Mouse (Mus musculus) brain, embryonic 18.5 days (tissue): Measurements from ENCODE around the gene Sptbn1.
"Not testable (repeated sequence)": the region's sequence is repeated elsewhere in the genome, so short reads cannot be mapped to it uniquely, and the experiment has no call there.

Experiments used
- DNase-seq: peaks from one replicate; pipeline ENCODE4 v3.0.0-alpha.2; 2012; ENCODE audit warnings: low read depth, low spot score

The Sptbn1 gene

DNA sequence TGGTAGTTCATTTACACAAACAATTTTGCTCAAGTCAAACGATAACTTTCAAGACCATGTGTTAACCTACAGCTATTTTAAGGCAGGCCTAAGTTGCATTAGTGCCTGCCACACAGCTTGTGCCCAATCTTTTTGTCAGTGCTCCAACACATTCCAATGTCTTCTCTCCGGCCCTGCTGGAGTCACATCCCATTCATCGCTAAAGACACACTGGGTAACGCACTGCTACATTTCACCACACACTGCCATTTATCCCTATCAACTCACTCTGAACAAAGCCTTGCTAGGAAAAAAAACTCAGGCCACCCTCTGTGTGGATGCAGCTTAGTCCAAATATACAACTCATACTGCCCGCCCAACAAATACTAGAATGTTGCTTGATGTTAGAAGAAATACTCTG, 11.5 kb downstream of the Sptbn1 start:
- no peak for DNase-seq

GRCm38 (mm10) chr11:30255211-30255610, 12.8 kb downstream of the Sptbn1 start:
- DNase-seq: not testable (repeated sequence)

GRCm38 (mm10) chr11:30251294-30251904, 16.6 kb downstream of the Sptbn1 start:
- no peak for DNase-seq

GRCm38 (mm10) chr11:30249452-30250016, 18.4 kb downstream of the Sptbn1 start:
- DNase-seq: no peak

GRCm38 (mm10) chr11:30247106-30247505, 20.9 kb downstream of the Sptbn1 start:
- no peak for DNase-seq

- no peak for DNase-seq
Measured at GRCm38 (mm10) chr11:30246161-30246560, 21.8 kb downstream of the Sptbn1 start.

DNA sequence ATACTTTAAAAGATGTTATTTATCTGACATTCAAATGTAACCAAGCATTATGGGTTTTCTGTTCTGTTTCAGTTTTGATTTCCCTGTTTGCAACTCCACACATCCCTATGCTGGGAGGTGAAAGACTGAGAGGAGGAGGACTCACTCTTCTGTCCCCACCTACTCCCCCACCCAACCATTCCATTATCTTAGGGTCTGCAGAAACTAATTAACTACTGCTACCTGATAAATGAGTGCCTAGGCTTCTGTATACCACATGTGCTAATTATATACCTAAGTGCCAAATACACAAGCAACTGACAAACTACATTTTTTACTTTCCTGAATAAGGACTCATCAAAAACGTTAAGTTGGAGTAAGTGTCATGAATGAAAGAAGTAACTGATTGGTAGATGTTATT, 23.8 kb downstream of the Sptbn1 start:
- no peak for DNase-seq

DNA sequence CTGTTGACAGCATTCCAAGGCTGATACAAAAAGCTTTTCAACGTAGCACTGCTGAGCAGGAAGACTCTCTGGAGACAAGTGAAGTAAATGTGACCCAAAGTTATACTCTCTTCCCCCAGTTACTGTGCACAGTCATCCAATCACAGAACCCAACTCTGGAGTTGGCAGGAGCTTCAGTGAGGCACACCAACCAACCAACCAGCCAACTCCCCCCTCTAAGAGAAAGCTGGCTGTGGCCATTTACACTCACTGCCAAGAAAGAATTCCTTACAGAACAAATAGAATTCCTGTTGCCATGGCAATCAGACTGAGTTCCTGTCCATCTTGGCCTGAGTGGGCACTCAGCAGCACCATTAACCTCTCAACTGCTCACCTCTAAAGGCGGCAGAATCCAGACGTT, 24.4 kb downstream of the Sptbn1 start:
- peak; percentile 37 for DNase-seq

DNA sequence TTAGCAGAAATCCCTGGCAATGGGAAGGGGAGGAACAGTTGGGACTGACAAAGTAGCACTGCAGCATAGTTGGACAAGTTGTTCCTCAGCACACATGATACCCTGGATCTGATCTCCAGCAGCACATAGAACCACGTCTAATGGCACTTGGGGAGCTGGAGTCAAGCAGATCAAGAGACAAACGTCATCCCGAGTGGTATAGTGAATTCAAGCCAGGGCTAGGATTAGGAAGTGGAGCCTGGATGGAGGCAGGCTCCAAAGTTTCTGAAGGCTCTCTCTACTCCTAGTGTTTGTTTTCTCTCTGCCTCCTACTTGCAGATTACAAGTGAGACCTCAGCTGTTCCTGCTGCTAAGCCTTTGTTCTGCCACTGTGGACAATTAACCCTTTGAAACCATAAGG, 27.1 kb downstream of the Sptbn1 start:
- no peak for DNase-seq

DNA sequence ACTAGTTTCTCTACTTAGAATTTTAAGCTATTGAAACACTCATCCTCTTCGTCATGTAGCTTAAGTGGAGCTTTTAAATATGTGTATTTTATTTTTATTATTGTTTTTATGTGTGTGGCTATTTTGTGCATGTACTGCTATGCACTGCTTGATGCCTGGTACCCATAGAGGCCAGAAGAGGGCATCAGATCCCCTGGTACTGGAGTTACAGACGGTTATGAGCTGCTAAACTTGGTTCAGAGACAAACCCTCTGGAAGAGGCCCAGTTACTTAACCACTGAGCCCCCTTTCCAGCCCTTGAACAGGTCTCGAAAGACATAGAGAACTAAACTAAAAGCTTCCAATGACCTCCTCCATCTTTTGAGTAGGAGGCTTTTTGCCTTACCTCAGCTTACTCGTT, 30.0 kb downstream of the Sptbn1 start:
- DNase-seq: no peak

DNA sequence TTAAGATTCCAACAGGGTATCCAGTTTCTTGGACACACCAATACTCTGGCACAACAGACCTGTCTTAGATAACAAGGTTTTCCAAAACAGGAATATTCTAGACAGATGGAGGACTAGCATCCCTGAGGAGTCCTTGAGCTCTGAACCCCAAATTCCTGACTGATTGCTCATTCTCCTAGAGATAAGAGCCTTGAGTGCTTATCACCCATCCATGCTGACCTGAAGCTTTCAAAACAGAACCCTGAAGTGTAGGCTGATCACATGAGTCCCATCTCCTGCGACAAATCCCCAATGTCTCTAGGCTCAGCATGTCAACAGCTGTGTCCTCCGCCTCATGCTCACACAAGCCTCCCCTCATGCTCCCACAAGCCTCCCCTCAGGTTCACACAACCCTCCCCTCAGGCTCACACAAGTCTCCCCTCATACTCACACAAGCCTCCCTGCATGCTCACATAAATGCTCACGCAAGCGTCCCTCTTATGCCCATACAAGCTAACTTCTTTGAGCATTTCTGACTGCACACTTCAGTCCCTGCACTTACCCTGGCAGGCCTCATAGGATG, 31.2 kb downstream of the Sptbn1 start:
- no peak for DNase-seq

- no peak for DNase-seq
Measured at GRCm38 (mm10) chr11:30235666-30236065, 32.3 kb downstream of the Sptbn1 start.

- no peak for DNase-seq
Measured at GRCm38 (mm10) chr11:30235218-30235617, 32.8 kb downstream of the Sptbn1 start.

DNA sequence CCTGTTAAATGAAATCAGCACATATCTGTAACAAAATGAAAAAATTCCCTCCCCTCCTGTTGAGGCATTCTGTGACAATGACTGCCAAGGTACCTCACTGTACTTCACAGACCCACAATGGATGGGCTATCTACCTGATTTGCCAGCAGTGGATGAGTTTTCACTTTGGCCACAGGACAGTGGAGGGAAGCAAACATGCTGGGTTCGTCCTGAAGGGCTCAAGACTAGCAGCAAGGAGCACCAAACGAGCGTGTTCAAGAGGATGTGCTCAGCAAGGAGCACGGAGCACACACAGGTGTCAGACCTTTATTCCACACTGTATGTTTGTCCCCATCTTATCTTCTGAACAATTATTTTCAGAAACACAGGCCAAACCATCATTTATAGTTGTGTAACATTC, 34.0 kb downstream of the Sptbn1 start:
- DNase-seq: no peak

DNA sequence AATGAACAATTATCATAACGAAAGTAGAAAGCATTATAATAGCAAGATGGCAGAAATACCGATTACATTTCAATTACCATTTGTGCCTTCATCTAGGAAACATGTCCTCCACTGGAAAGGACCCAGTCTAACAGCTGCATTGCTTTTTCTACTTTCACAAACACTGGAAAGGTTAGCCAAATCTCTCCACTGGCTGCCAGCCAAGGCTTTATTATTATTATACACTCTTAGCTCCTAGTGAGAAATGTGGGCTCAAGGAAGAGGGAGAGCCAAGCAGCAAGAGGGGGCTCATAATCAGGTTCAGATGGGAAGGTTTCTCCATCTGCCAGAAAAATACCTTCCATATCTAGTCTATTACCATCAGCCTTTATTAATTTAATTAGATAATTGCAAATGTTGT, 35.9 kb downstream of the Sptbn1 start:
- no peak for DNase-seq

DNA sequence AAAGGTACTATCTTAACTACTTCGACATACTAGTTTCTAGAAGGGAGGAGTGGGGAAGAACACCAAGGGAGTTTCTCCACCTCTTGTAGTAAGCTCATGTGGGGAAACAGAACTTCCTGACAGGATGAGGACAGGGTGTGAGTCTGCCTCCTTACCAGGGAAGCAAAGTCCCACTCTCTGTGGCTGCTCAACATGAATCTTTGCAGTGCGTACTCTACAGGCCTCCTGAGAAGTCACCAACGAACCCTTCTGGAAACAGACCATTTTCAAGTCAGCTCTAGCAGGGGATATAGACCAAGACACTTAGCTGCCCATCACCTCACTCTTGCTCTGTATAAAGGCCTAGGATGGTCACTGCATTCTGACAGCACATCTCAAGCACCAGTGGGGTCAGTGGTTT, 36.6 kb downstream of the Sptbn1 start:
- no peak for DNase-seq

GRCm38 (mm10) chr11:30230330-30230771, 37.6 kb downstream of the Sptbn1 start:
- DNase-seq: no peak

GRCm38 (mm10) chr11:30226756-30227155, 41.2 kb downstream of the Sptbn1 start:
- DNase-seq: no peak

GRCm38 (mm10) chr11:30224599-30224998, 43.4 kb downstream of the Sptbn1 start:
- no peak for DNase-seq

DNA sequence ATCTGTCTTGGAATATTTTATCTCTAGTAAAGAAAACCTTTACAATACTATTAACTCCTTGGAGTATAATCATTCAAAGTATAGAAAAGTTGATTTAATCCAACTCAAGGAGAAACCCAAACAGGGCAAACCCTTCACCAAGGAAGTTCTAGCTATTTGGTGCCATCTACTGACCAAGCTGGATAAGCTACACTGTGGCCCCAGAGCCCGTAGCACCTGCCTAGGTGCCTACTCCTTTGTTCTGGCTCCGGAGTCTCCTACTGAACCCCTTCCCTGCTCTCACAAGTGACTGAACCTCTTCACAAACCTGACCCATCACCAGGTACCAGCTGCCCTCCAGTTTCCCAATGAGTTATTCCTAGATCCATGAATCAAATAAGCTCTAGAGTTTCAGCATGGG, 45.3 kb downstream of the Sptbn1 start:
- DNase-seq: no peak

GRCm38 (mm10) chr11:30221043-30221442, 46.9 kb downstream of the Sptbn1 start:
- DNase-seq: no peak

- no peak for DNase-seq
Measured at GRCm38 (mm10) chr11:30218386-30218785, 49.6 kb downstream of the Sptbn1 start.

GRCm38 (mm10) chr11:30217496-30217895, 50.5 kb downstream of the Sptbn1 start:
- no peak for DNase-seq
